Mouse (Mus musculus) embryonic facial prominence, embryonic 10.5 days (tissue): ENCODE results near the gene Zmiz2. TPM values are rescaled to one million over a fixed set of nuclear protein-coding genes. Genes with fewer than 3 reads are reported as not detected.
"Not testable (repeated sequence)": the region's sequence is repeated elsewhere in the genome, so short reads cannot be mapped to it uniquely, and the experiment has no call there.

Experiments
- DNase-seq: peaks from one replicate; pipeline ENCODE4 v3.0.0-alpha.2; 2017; ENCODE audit warnings: low spot score
- H3K27ac ChIP-seq: fragments of 300-500 bp; sonication (generic); replicated peaks from 2 replicates; pipeline ENCODE4 v1.5.1; 2016; ENCODE audit warnings: mild to moderate bottlenecking
- H3K27me3 ChIP-seq: fragments of 300-500 bp; sonication (generic); replicated peaks from 2 replicates; pipeline ENCODE4 v1.6.1; 2016; ENCODE audit warnings: low read depth, mild to moderate bottlenecking; ENCODE audit not compliant: poor library complexity, severe bottlenecking
- H3K36me3 ChIP-seq: fragments of 300-500 bp; sonication (generic); replicated peaks from 2 replicates; pipeline ENCODE4 v1.6.1; 2016; ENCODE audit warnings: mild to moderate bottlenecking, moderate library complexity
- H3K4me1 ChIP-seq: fragments of 300-500 bp; sonication (generic); 2 replicates; pipeline ENCODE4 v1.6.1; 2016
- H3K4me3 ChIP-seq: fragments of 300-500 bp; sonication (generic); 2 replicates; pipeline ENCODE4 v1.5.1; 2016; ENCODE audit warnings: mild to moderate bottlenecking, moderate library complexity
- H3K9me3 ChIP-seq: fragments of 300-500 bp; sonication (generic); 2 replicates; pipeline ENCODE4 v1.6.1; 2016; ENCODE audit warnings: mild to moderate bottlenecking
- WGBS: fragments of 180-500 bp; shearing (Covaris S2); methylation state at CpG from one replicate; pipeline ENCODE4 v1.1.7; 2016; 5-methylcytosine and 5-hydroxymethylcytosine counted together
- polyA plus RNA-seq: library from polyadenylated mRNA; unstranded; fragments of >200 nt; fragmentation: Nextera tagmentation; extraction: Ambion mirVana; gene quantifications from 2 replicates; pipeline ENCODE4 v1.2.1, GENCODE M21; 2016

Zmiz2 gene
- 13.1 and 13.6 TPM in 2 replicates for polyA plus RNA-seq

DNA sequence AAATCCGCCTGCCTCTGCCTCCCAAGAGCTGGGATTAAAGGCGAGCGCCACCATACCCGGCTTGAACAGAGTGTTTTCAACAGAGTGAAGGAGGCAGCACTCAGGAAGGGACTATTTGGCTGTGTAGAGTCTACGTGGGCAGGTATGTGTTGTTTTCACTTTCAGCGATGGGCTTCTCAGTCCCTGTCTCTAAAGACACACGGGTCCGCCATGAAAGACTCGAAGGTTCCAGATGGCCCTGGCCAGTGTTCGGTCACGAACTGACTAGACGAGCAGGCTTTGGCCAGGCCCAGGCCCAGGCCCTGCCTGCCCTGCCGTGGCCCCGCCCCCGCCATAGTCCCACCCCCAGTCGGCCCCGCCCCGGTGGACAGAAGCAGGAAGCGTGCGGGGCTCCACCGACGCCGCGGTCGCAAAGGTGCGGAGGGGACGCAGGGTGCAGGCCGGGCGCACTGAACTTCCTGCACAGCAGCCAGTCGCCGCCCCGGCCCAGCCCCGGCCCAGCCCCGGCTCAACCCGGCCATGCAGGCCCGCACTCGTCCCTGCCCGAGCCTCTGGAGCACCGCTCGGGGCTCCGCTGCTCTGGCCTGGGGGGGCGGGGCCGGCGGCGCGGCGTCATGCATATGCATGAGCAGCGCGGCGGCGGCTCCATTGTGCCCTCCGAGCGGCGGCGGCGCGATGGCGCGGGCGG, at the start of gene Zmiz2:
Gene Zmiz2, plus strand, starts transcription at position 349 of the 688 bp plus-strand sequence.
- Histone ChIP-seq H3K4me3 (peak within 1 kb of the TSS; percentile 92), H3K4me1 (peaks cover 26% of the 10 kb centered on the region), H3K36me3 (peaks cover 27% of the 10 kb centered on the region), H3K9me3 (no peaks in the 10 kb centered on the region), H3K27me3 (no peaks in the 10 kb centered on the region), H3K27ac (peak within 1 kb of the TSS; percentile 93)
- DNase-seq: peak; percentile 98
- 8% methylated on average over 60 of the region's 60 CpGs for WGBS

DNA sequence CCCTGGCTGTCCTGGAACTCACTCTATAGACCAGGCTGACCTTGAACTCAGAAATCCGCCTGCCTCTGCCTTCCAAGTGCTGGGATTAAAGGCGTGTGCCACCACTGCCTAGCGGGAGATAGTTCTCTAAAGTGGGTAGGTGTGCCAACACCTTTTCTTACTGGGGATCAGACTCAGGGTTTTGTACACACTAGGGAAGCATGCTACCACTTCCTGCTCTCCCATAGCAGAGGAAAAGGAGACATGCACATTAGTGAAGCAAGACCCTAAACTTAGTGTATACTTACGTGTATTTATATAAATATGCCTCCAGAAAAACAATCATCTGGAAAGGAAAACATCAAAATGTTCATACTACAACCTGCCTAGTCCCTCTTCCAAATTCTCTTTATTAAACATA, 42.9 kb upstream of the Zmiz2 start:
- Histone ChIP-seq H3K4me1 (no peaks in the 10 kb centered on the region; the same call in 1 of the 2 replicates), H3K27ac (no peak overlapping the region), H3K4me3 (no peak overlapping the region), H3K27me3 (no peaks in the 10 kb centered on the region), H3K9me3 (no peaks in the 10 kb centered on the region), H3K36me3 (peaks cover 100% of the 10 kb centered on the region)
- DNase-seq: no peak
- WGBS: 95% methylated on average over 4 of the region's 4 CpGs

DNA sequence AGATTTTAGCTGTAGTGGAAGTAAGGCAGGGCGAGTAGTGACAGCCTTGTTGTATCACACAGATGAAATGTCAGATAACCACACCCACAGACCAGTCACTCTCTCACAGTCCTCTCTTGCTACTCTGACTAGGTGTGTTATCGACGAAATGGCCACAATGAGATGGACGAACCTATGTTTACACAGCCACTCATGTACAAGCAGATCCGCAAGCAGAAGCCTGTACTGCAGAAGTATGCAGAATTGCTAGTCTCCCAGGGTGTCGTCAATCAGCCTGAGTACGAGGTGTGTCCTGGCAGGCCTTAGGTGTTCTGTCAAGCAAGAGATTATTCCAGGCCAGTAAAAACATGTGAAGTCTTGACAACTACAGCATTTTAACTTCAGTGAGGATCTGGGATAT, 41.9 kb upstream of the Zmiz2 start:
- H3K27ac ChIP-seq: no peak overlapping the region
- no peaks in the 10 kb centered on the region; the same call in 1 of the 2 replicates for H3K4me1 ChIP-seq
- H3K27me3 ChIP-seq: no peaks in the 10 kb centered on the region
- no peak overlapping the region for H3K4me3 ChIP-seq
- no peak for DNase-seq
- H3K36me3 ChIP-seq: peaks cover 99% of the 10 kb centered on the region
- WGBS: 87% methylated on average over 7 of the region's 7 CpGs
- no peaks in the 10 kb centered on the region for H3K9me3 ChIP-seq

DNA sequence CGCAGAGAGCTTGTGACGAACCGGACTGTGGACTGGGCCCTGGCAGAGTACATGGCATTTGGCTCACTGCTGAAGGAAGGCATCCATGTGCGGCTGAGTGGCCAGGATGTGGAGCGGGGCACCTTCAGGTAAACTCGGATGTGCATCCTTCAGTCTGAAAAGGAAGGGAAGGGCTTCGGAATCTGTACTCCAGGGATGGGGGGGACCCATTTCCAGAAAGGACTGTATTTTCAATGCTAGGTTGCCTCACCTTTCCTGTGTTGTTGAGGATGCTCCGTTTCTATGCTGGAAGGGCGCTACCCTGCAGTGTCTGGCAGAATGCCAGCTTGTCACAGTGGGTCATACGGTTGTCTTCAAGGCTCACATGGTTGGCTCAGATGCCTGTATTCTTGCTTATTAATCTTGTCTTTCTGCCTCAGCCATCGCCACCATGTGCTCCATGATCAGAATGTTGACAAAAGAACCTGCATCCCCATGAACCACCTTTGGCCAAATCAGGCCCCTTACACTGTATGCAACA, 40.1 kb upstream of the Zmiz2 start:
- Histone ChIP-seq H3K4me3 (no peak overlapping the region), H3K27ac (no peak overlapping the region), H3K9me3 (no peaks in the 10 kb centered on the region), H3K27me3 (no peaks in the 10 kb centered on the region), H3K4me1 (no peaks in the 10 kb centered on the region; the same call in 1 of the 2 replicates), H3K36me3 (peaks cover 99% of the 10 kb centered on the region)
- DNase-seq: no peak
- 94% methylated on average over 11 of the region's 11 CpGs for WGBS

DNA sequence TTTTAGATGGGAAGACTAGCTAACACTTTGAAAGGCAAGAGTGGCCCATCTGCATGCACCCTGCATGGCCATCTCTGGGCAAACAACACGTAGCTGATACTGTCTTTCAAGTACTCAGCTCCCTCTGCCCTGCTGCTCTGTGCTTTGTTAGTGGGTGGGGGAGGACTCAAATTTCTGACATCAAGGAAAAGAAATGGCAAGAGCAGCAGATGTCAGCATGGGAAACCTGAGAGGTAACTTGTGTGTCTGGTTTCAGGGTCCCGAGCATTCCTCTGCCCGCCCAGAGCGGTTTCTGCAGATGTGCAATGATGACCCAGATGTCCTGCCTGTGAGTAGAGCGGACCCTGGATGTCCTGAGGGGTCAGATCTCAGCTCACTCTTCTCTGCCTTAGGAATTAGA, 39.3 kb upstream of the Zmiz2 start:
- Histone ChIP-seq H3K4me1 (no peaks in the 10 kb centered on the region; the same call in 1 of the 2 replicates), H3K9me3 (no peaks in the 10 kb centered on the region), H3K27me3 (no peaks in the 10 kb centered on the region), H3K36me3 (peaks cover 99% of the 10 kb centered on the region), H3K4me3 (no peak overlapping the region), H3K27ac (no peak overlapping the region)
- 88% methylated on average over 5 of the region's 5 CpGs for WGBS
- DNase-seq: no peak

DNA sequence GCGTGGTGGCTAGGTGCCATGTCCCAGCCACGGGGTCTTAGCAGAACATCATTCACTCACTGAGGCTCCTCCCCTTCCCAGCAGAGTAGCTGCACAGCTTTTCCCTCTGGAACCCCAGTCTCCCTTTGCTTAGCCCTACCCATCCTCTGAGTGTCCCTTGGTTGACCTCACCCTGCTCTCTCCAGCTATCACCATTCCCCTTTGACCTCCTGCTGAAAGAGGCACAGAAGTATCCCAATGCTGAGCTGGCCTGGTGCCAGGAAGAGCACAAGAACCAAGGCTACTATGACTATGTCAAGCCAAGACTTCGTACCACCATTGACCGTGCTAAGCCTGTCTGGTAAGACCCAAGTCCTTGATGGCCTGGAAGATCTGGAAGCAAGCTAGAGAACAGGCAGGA, 33.8 kb upstream of the Zmiz2 start:
- no peak overlapping the region for H3K4me3 ChIP-seq
- no peak for DNase-seq
- no peaks in the 10 kb centered on the region for H3K27me3 ChIP-seq
- H3K36me3 ChIP-seq: peaks cover 76% of the 10 kb centered on the region
- WGBS: 94% methylated on average over 4 of the region's 4 CpGs
- no peaks in the 10 kb centered on the region for H3K9me3 ChIP-seq
- H3K27ac ChIP-seq: no peak overlapping the region
- no peaks in the 10 kb centered on the region for H3K4me1 ChIP-seq

DNA sequence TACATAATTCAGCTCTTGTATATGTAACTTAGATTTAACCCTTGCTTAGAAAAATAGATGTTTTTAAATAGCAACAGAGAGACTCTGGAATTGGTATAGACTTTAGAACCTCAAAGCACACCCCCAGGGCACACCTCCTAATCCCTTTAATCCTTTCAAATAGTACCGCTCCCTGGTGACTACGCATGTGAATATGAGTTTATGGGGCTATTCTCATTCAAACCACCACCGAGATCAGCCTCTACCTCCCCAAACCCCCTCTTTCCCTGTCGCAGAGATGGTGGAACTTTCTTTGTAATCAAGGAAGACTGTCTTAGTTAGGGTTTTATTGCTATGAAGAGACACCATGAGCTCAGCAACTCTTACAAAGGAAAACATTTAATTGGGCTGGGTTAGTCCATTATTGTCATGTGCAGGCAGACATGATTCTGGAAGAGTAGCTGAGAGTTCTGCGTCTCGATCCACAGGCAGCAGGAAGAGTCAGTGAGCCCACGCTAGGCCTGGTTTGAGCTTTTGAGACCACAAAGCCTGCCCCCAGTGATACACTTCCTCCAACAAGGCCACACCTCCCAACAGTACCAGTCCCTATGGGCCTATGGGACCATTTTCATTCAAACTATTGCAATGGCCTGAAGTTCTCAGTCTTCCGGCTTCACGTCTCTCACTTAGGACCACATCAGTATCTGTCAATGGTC, 24.1 kb upstream of the Zmiz2 start:
- 90% methylated on average over 9 of the region's 9 CpGs for WGBS
- Histone ChIP-seq H3K4me3 (no peak overlapping the region), H3K9me3 (no peaks in the 10 kb centered on the region), H3K27ac (no peak overlapping the region), H3K4me1 (peaks cover 18% of the 10 kb centered on the region), H3K36me3 (no peaks in the 10 kb centered on the region), H3K27me3 (no peaks in the 10 kb centered on the region)
- no peak for DNase-seq

DNA sequence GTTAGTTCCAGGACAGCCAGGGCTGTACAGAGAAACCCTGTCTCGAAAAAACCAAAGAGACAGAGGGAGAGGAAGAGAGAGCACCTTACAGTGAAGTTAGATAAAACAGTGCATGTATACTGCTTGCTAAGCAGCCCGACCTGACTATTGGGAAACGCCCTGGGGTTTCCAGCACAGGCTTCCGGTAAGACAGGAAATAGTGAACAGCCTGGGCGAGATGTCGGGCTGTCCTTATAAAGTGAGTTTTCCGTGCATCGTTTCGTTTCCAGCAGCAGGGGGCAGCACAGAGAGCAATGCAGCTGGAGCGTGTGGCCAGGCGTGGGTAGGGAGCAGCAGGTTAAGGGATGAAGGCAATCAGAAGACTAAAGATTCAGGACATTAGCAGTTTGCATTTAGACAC, 23.0 kb upstream of the Zmiz2 start:
- peaks cover 18% of the 10 kb centered on the region for H3K4me1 ChIP-seq
- H3K27me3 ChIP-seq: no peaks in the 10 kb centered on the region
- no peaks in the 10 kb centered on the region for H3K36me3 ChIP-seq
- no peak overlapping the region for H3K27ac ChIP-seq
- WGBS: 22% methylated on average over 11 of the region's 11 CpGs
- H3K9me3 ChIP-seq: no peaks in the 10 kb centered on the region
- DNase-seq: peak; percentile 81
- H3K4me3 ChIP-seq: no peak overlapping the region

DNA sequence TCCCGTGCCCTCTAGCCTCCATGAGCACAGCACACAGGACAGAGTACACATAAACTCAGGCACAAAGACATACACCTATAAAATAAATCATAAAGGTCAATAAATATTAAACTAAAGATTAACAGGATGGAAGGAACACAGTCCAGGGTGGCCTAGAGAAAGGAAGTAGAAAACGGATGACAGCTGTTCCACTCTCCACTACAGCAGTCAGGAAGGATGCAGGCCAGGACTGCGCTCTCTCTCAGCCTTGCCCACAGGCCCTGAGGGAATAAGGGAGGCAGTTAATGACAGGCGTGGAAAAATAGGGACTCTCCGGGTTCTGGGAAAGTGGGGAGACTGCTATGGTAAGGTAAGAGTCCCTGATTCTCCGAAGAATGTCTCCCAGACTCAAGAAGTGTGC, 22.4 kb upstream of the Zmiz2 start:
- Histone ChIP-seq H3K36me3 (no peaks in the 10 kb centered on the region), H3K9me3 (no peaks in the 10 kb centered on the region), H3K27me3 (no peaks in the 10 kb centered on the region), H3K27ac (no peak overlapping the region), H3K4me1 (peaks cover 18% of the 10 kb centered on the region), H3K4me3 (no peak overlapping the region)
- WGBS: 63% methylated on average over 6 of the region's 6 CpGs
- no peak for DNase-seq

DNA sequence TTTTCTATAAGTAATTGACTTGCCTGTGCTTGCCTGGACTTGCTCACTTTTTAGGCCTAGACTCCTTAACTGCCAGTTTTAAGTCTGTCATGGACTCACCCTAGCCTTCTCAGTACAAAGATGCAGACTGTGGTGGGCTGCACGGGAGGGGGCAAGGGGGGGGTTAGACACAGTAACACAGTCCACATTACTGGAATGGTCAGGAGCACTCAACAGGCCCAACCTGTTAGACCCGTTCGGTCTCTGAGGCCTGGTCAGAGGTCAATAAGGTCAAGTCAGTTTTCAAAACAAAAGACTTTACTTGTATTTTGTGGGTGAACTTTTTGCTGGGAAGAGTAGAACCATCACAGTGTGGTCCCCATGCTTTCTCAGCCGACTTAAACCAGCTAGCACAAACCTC, 21.7 kb upstream of the Zmiz2 start:
- 55% methylated on average over 4 of the region's 4 CpGs for WGBS
- Histone ChIP-seq H3K4me1 (peaks cover 18% of the 10 kb centered on the region), H3K4me3 (no peak overlapping the region), H3K36me3 (no peaks in the 10 kb centered on the region), H3K27ac (no peak overlapping the region), H3K27me3 (no peaks in the 10 kb centered on the region), H3K9me3 (no peaks in the 10 kb centered on the region)
- peak; percentile 39 for DNase-seq

DNA sequence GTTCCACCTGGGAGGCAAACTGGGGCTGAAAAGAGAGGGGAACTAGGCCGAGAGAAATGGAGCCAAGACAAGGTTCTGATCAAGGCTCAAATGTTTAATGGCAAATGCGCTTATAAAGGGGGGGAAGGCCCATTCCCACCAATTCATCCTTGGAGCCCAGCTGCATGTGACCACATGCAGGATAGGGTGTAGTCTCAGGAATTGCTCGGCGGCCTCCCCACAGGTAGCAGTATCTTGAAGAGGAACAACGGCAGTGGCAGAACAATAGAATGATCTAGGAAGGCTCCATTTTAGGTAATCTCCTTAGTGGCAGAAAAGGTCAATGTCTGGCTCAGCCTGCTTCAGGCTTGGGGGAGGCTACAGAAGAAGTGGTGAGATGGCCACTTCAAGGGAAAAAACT, 20.9 kb upstream of the Zmiz2 start:
- H3K27ac ChIP-seq, H3K27me3 ChIP-seq, H3K4me3 ChIP-seq, H3K9me3 ChIP-seq, H3K36me3 ChIP-seq, DNase-seq: not testable (repeated sequence)
- WGBS: 81% methylated on average over 5 of the region's 5 CpGs
- H3K4me1 ChIP-seq: peaks cover 18% of the 10 kb centered on the region

DNA sequence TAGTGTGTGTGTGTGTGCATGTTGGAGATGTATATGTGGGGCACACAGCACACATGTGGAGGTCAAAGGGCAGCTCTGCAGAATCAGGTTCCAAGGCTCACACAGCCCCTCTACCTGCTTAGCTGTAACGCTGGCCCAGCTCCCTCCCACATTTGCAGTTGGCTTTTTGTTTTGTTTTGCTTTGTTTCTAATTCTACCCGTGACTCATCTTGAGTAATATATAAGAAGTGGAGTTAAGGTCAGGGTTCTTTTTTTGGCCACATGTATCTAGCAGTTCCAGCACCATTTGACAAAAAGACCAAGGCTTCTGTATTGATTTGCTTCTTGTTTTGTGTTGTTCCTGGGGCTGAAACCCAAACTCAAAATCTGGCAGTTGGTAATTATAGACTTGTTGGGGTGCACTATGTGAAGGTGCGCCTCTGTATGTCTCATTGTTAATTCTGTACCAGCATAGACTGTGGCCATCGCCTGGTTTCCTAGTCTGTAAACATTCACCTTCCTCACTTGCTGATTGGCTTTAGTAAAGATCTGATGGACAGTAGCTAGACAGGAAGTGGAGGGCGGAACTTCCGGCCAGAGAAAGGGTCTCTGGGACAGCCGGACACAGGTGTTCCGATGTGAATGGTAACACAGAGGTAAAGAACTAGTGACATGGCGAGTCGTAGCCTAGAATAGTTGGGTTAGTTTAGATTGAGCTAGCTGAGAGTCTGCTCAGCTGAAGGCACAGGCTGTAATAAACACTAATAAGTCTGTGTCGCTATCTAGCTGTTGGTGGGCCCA, 17.3 kb upstream of the Zmiz2 start:
- WGBS: 87% methylated on average over 11 of the region's 11 CpGs

More for the DNA sequence above, 17.3 kb upstream of the Zmiz2 start:
- no peak for DNase-seq
- Histone ChIP-seq H3K27ac (no peak overlapping the region), H3K27me3 (no peaks in the 10 kb centered on the region), H3K4me1 (peaks cover 8% of the 10 kb centered on the region), H3K9me3 (no peaks in the 10 kb centered on the region), H3K36me3 (no peaks in the 10 kb centered on the region), H3K4me3 (no peak overlapping the region)
